Mouse (Mus musculus) heart, embryonic 11.5 days (tissue): Measurements from ENCODE around the gene Gm20388. TPM values are rescaled to one million over a fixed set of nuclear protein-coding genes. Genes with fewer than 3 reads are reported as not detected.
A peak's percentile ranks its signal among the peaks of the same experiment; 100 is the strongest.

ENCODE experiments used
- ATAC-seq: fragments of 200-750 bp; cut with Nextera tagmentation; replicated peaks from 2 replicates; pipeline ENCODE4 v1.8.0; 2017; ENCODE audit warnings: moderate library complexity; ENCODE audit not compliant: insufficient number of reproducible peaks, low FRiP score, low TSS enrichment
- H3K27ac ChIP-seq: fragments of 300-500 bp; sonication (generic); 2 replicates; pipeline ENCODE4 v1.5.1; 2014; ENCODE audit warnings: mild to moderate bottlenecking, low read depth, low read length
- H3K27me3 ChIP-seq: fragments of 300-500 bp; sonication (generic); 2 replicates; pipeline ENCODE4 v1.6.1; 2014; ENCODE audit warnings: mild to moderate bottlenecking, low read length, mixed read lengths; ENCODE audit not compliant: control insufficient read depth, insufficient read depth
- H3K36me3 ChIP-seq: fragments of 300-500 bp; sonication (generic); 2 replicates; pipeline ENCODE4 v1.6.1; 2014; ENCODE audit warnings: mild to moderate bottlenecking, low read length, moderate library complexity, mixed read lengths; ENCODE audit not compliant: control insufficient read depth, insufficient read depth
- H3K4me1 ChIP-seq: fragments of 300-500 bp; sonication (generic); 2 replicates; pipeline ENCODE4 v1.6.1; 2014; ENCODE audit warnings: low read length; ENCODE audit not compliant: control insufficient read depth, insufficient read depth
- H3K4me2 ChIP-seq: fragments of 300-500 bp; sonication (generic); 2 replicates; pipeline ENCODE4 v1.6.1; 2014; ENCODE audit warnings: mild to moderate bottlenecking, moderate library complexity
- H3K4me3 ChIP-seq: fragments of 300-500 bp; sonication (generic); 2 replicates; pipeline ENCODE4 v1.5.1; 2014; ENCODE audit warnings: low read depth, low read length
- H3K9ac ChIP-seq: fragments of 300-500 bp; sonication (generic); 2 replicates; pipeline ENCODE4 v1.6.1; 2014; ENCODE audit warnings: mild to moderate bottlenecking, low read depth, low read length, moderate library complexity
- H3K9me3 ChIP-seq: fragments of 300-500 bp; sonication (generic); replicated peaks from 2 replicates; pipeline ENCODE4 v1.6.1; 2016; ENCODE audit warnings: low read length; ENCODE audit not compliant: control insufficient read depth
- WGBS: fragments of 180-500 bp; shearing (Covaris S2); extraction: QIAGEN DNeasy Blood & Tissue Kit; methylation state at CpG from one replicate; pipeline ENCODE4 v1.1.7; 2014; ENCODE audit not compliant: insufficient replicate concordance; 5-methylcytosine and 5-hydroxymethylcytosine counted together
- polyA plus RNA-seq: library from polyadenylated mRNA; unstranded; fragments of >200 nt; fragmentation: Nextera tagmentation; extraction: Ambion mirVana; gene quantifications from 2 replicates; pipeline ENCODE4 v1.2.1, GENCODE M21; 2014

Gm20388 gene
- polyA plus RNA-seq, 1 experiment from 2014 or later = 6.4 TPM

GRCm38 (mm10) chr8:122658149-122658806, 2747.6 kb downstream of the Gm20388 start:
- Histone ChIP-seq H3K9me3 (no peaks in the 10 kb centered on the region), H3K4me2 (no peak overlapping the region)

GRCm38 (mm10) chr8:122658807-122659160, 2748.1 kb downstream of the Gm20388 start:
- no peaks in the 10 kb centered on the region for H3K36me3 ChIP-seq
- H3K4me1 ChIP-seq = peaks cover 32% of the 10 kb centered on the region
- H3K9ac ChIP-seq = no peak overlapping the region
- no peak overlapping the region for H3K4me2 ChIP-seq
- H3K27me3 ChIP-seq = no peaks in the 10 kb centered on the region
- ATAC-seq = no peak
- WGBS = 77% methylated on average over 9 of the region's 9 CpGs
- H3K9me3 ChIP-seq = no peaks in the 10 kb centered on the region
- no peak overlapping the region for H3K27ac ChIP-seq
- no peak overlapping the region for H3K4me3 ChIP-seq

More at GRCm38 (mm10) chr8:122658149-122658806, 2747.6 kb downstream of the Gm20388 start:
- H3K36me3 ChIP-seq = no peaks in the 10 kb centered on the region
- no peak overlapping the region for H3K4me3 ChIP-seq
- no peak overlapping the region for H3K9ac ChIP-seq
- WGBS = 68% methylated on average over 10 of the region's 10 CpGs
- H3K4me1 ChIP-seq = peaks cover 34% of the 10 kb centered on the region
- no peak overlapping the region for H3K27ac ChIP-seq
- ATAC-seq = no peak
- no peaks in the 10 kb centered on the region for H3K27me3 ChIP-seq

GRCm38 (mm10) chr8:122660022-122660421, 2749.4 kb downstream of the Gm20388 start:
- Histone ChIP-seq H3K9ac (no peak overlapping the region), H3K27me3 (no peaks in the 10 kb centered on the region), H3K4me3 (no peak overlapping the region), H3K4me2 (no peak overlapping the region), H3K9me3 (no peaks in the 10 kb centered on the region), H3K36me3 (no peaks in the 10 kb centered on the region), H3K4me1 (peaks cover 32% of the 10 kb centered on the region), H3K27ac (no peak overlapping the region)
- 77% methylated on average over 2 of the region's 2 CpGs for WGBS
- ATAC-seq = no peak

- H3K27me3 ChIP-seq = no peaks in the 10 kb centered on the region
- ATAC-seq = no peak
- H3K9ac ChIP-seq = no peak overlapping the region
- H3K4me2 ChIP-seq = no peak overlapping the region; the same call in 1 of the 2 replicates
- no peaks in the 10 kb centered on the region for H3K36me3 ChIP-seq
- no peak overlapping the region for H3K4me3 ChIP-seq
- H3K27ac ChIP-seq = peak overlapping the region; percentile 5; the same call in 1 of the 2 replicates
- no peaks in the 10 kb centered on the region for H3K9me3 ChIP-seq
- H3K4me1 ChIP-seq = peaks cover 35% of the 10 kb centered on the region
- WGBS = 35% methylated on average over 7 of the region's 7 CpGs
These were observed 2750.5 kb downstream of the Gm20388 start for GRCm38 (mm10) chr8:122661138-122661537.

- Histone ChIP-seq H3K36me3 (no peaks in the 10 kb centered on the region), H3K27me3 (no peaks in the 10 kb centered on the region), H3K4me1 (peaks cover 41% of the 10 kb centered on the region), H3K9ac (no peak overlapping the region), H3K4me2 (no peak overlapping the region), H3K9me3 (no peaks in the 10 kb centered on the region), H3K27ac (no peak overlapping the region), H3K4me3 (no peak overlapping the region)
- 85% methylated on average over 2 of the region's 2 CpGs for WGBS
- ATAC-seq = no peak
These were observed 2751.3 kb downstream of the Gm20388 start for GRCm38 (mm10) chr8:122661894-122662293.

- ATAC-seq = no peak
- Histone ChIP-seq H3K9me3 (no peaks in the 10 kb centered on the region), H3K9ac (no peak overlapping the region), H3K36me3 (no peaks in the 10 kb centered on the region), H3K4me3 (no peak overlapping the region), H3K27ac (no peak overlapping the region), H3K4me1 (peaks cover 52% of the 10 kb centered on the region), H3K27me3 (no peaks in the 10 kb centered on the region), H3K4me2 (no peak overlapping the region)
- 66% methylated on average over 3 of the region's 3 CpGs for WGBS
These were observed 2752.5 kb downstream of the Gm20388 start for GRCm38 (mm10) chr8:122663106-122663505.

- 73% methylated on average over 5 of the region's 5 CpGs for WGBS
- no peaks in the 10 kb centered on the region for H3K36me3 ChIP-seq
- ATAC-seq = no peak
- H3K9me3 ChIP-seq = no peaks in the 10 kb centered on the region
- H3K9ac ChIP-seq = no peak overlapping the region
- H3K4me3 ChIP-seq = no peak overlapping the region
- peaks cover 48% of the 10 kb centered on the region for H3K4me1 ChIP-seq
- no peak overlapping the region for H3K27ac ChIP-seq
- no peak overlapping the region for H3K4me2 ChIP-seq
- H3K27me3 ChIP-seq = no peaks in the 10 kb centered on the region
These were observed 2753.0 kb downstream of the Gm20388 start for GRCm38 (mm10) chr8:122663670-122664069.

GRCm38 (mm10) chr8:122665221-122665620, 2754.6 kb downstream of the Gm20388 start:
- Histone ChIP-seq H3K27ac (no peak overlapping the region), H3K27me3 (no peaks in the 10 kb centered on the region), H3K4me2 (no peak overlapping the region), H3K9me3 (no peaks in the 10 kb centered on the region), H3K9ac (no peak overlapping the region), H3K36me3 (no peaks in the 10 kb centered on the region), H3K4me3 (no peak overlapping the region), H3K4me1 (peaks cover 60% of the 10 kb centered on the region)
- WGBS = 52% methylated on average over 8 of the region's 8 CpGs
- no peak for ATAC-seq
